Mouse (Mus musculus) neural tube, embryonic 15.5 days (tissue): ENCODE measurements around the gene Megf6. TPM values are rescaled to one million over a fixed set of nuclear protein-coding genes. Genes with fewer than 3 reads are reported as not detected.

Experiments
- ATAC-seq: fragments of 200-750 bp; cut with Nextera tagmentation; 2 replicates; pipeline ENCODE4 v1.8.0; 2017; ENCODE audit warnings: mild to moderate bottlenecking, moderate TSS enrichment, moderate library complexity; ENCODE audit not compliant: low FRiP score
- H3K27ac ChIP-seq: fragments of 300-500 bp; sonication (generic); replicated peaks from 2 replicates; pipeline ENCODE4 v1.5.1; 2015; ENCODE audit warnings: mild to moderate bottlenecking, inconsistent platforms
- H3K27me3 ChIP-seq: fragments of 300-500 bp; sonication (generic); replicated peaks from 2 replicates; pipeline ENCODE4 v1.6.1; 2015; ENCODE audit warnings: inconsistent platforms
- H3K36me3 ChIP-seq: fragments of 300-500 bp; sonication (generic); 2 replicates; pipeline ENCODE4 v1.6.1; 2015; ENCODE audit warnings: inconsistent platforms
- H3K4me1 ChIP-seq: fragments of 300-500 bp; sonication (generic); 2 replicates; pipeline ENCODE4 v1.6.1; 2015; ENCODE audit warnings: inconsistent platforms
- H3K4me2 ChIP-seq: fragments of 300-500 bp; sonication (generic); 2 replicates; pipeline ENCODE4 v1.6.1; 2015; ENCODE audit warnings: inconsistent platforms, mild to moderate bottlenecking, moderate library complexity
- H3K4me3 ChIP-seq: fragments of 300-500 bp; sonication (generic); replicated peaks from 2 replicates; pipeline ENCODE4 v1.5.1; 2015; ENCODE audit warnings: mild to moderate bottlenecking, inconsistent platforms
- H3K9ac ChIP-seq: fragments of 300-500 bp; sonication (generic); replicated peaks from 2 replicates; pipeline ENCODE4 v1.6.1; 2015; ENCODE audit warnings: mild to moderate bottlenecking, inconsistent platforms
- H3K9me3 ChIP-seq: fragments of 300-500 bp; sonication (generic); replicated peaks from 2 replicates; pipeline ENCODE4 v1.6.1; 2016; ENCODE audit warnings: inconsistent platforms
- WGBS: fragments of 180-500 bp; shearing (Covaris S2); methylation state at CpG from one replicate; pipeline ENCODE4 v1.1.7; 2015; ENCODE audit warnings: mixed read lengths; 5-methylcytosine and 5-hydroxymethylcytosine counted together
- polyA plus RNA-seq: library from polyadenylated mRNA; unstranded; fragments of >200 nt; fragmentation: Nextera tagmentation; extraction: Ambion mirVana; gene quantifications from 2 replicates; pipeline ENCODE4 v1.2.1, GENCODE M21; 2015

The Megf6 gene
- polyA plus RNA-seq, 1 experiment from 2014 or later = 10.7 TPM

- no peak overlapping the region for H3K4me3 ChIP-seq
- no peak overlapping the region for H3K4me2 ChIP-seq
- ATAC-seq = no peak
- H3K9ac ChIP-seq = no peak overlapping the region
- no peaks in the 10 kb centered on the region for H3K27me3 ChIP-seq
- 63% methylated on average over 10 of the region's 10 CpGs for WGBS
- no peaks in the 10 kb centered on the region for H3K36me3 ChIP-seq
- H3K4me1 ChIP-seq = no peaks in the 10 kb centered on the region
- H3K27ac ChIP-seq = no peak overlapping the region
- H3K9me3 ChIP-seq = no peaks in the 10 kb centered on the region
These were observed 99.0 kb downstream of the Megf6 start for GRCm38 (mm10) chr4:154269520-154269919.

- H3K27ac ChIP-seq = no peak overlapping the region
- H3K27me3 ChIP-seq = no peaks in the 10 kb centered on the region
- no peak overlapping the region for H3K9ac ChIP-seq
- no peak overlapping the region for H3K4me2 ChIP-seq
- no peak; the same call in 1 of the 2 replicates for ATAC-seq
- no peaks in the 10 kb centered on the region for H3K9me3 ChIP-seq
- no peaks in the 10 kb centered on the region for H3K36me3 ChIP-seq
- WGBS = 60% methylated on average over 3 of the region's 3 CpGs
- no peak overlapping the region for H3K4me3 ChIP-seq
- H3K4me1 ChIP-seq = no peaks in the 10 kb centered on the region
These were observed 102.5 kb downstream of the Megf6 start for GRCm38 (mm10) chr4:154273000-154273399.

- WGBS = 85% methylated on average over 9 of the region's 9 CpGs
- H3K27ac ChIP-seq = no peak overlapping the region
These were observed 109.0 kb downstream of the Megf6 start for GRCm38 (mm10) chr4:154279481-154279880.

DNA sequence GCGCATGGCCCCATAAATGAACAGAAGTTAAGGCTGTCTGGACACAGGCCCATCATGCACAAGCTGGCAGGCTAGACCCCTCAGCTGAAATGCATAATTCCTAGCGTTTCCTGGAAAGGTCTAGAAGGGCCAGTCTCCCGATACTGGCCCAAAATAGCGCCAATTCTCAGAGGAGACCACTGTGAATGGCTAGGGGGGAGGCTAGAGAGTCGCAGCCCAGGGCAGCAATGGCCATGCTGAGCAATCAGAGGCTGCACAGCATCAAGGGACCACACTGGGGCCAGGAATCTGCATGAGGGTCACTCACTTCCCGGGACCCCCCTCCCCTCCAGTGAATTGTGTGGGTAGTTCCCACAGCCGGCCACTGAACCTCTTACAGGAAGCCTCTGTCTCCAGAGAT, 113.1 kb downstream of the Megf6 start:
- H3K4me1 ChIP-seq = no peaks in the 10 kb centered on the region; the same call in 1 of the 2 replicates
- WGBS = 73% methylated on average over 7 of the region's 7 CpGs
- no peaks in the 10 kb centered on the region for H3K9me3 ChIP-seq
- H3K4me3 ChIP-seq = no peak overlapping the region
- no peaks in the 10 kb centered on the region for H3K27me3 ChIP-seq
- H3K4me2 ChIP-seq = no peak overlapping the region
- ATAC-seq = no peak
- H3K36me3 ChIP-seq = no peaks in the 10 kb centered on the region
- H3K9ac ChIP-seq = no peak overlapping the region
- H3K27ac ChIP-seq = no peak overlapping the region

More at GRCm38 (mm10) chr4:154279481-154279880, 109.0 kb downstream of the Megf6 start:
- Histone ChIP-seq H3K4me3 (no peak overlapping the region), H3K4me1 (no peaks in the 10 kb centered on the region; the same call in 1 of the 2 replicates), H3K4me2 (no peak overlapping the region), H3K9me3 (no peaks in the 10 kb centered on the region), H3K27me3 (no peaks in the 10 kb centered on the region), H3K36me3 (no peaks in the 10 kb centered on the region), H3K9ac (no peak overlapping the region)
- no peak for ATAC-seq

GRCm38 (mm10) chr4:154293735-154294201, 123.2 kb downstream of the Megf6 start:
- no peak overlapping the region for H3K9ac ChIP-seq
- WGBS = 76% methylated on average over 4 of the region's 4 CpGs
- no peak overlapping the region for H3K4me3 ChIP-seq
- H3K27me3 ChIP-seq = peaks cover 14% of the 10 kb centered on the region
- no peaks in the 10 kb centered on the region for H3K9me3 ChIP-seq
- no peaks in the 10 kb centered on the region for H3K36me3 ChIP-seq
- H3K27ac ChIP-seq = no peak overlapping the region
- H3K4me1 ChIP-seq = peaks cover 9% of the 10 kb centered on the region; the same call in 1 of the 2 replicates
- no peak for ATAC-seq
- no peak overlapping the region for H3K4me2 ChIP-seq

- no peak for ATAC-seq
- peaks cover 9% of the 10 kb centered on the region for H3K4me1 ChIP-seq
- WGBS = 53% methylated on average over 8 of the region's 8 CpGs
- H3K27ac ChIP-seq = no peak overlapping the region
- H3K9me3 ChIP-seq = no peaks in the 10 kb centered on the region
- H3K4me3 ChIP-seq = no peak overlapping the region
- H3K36me3 ChIP-seq = no peaks in the 10 kb centered on the region
- H3K27me3 ChIP-seq = peaks cover 19% of the 10 kb centered on the region
- H3K9ac ChIP-seq = no peak overlapping the region
- H3K4me2 ChIP-seq = no peak overlapping the region
These were observed 123.8 kb downstream of the Megf6 start for GRCm38 (mm10) chr4:154294262-154294731.

- no peaks in the 10 kb centered on the region for H3K36me3 ChIP-seq
- H3K27ac ChIP-seq = no peak overlapping the region
- no peak for ATAC-seq
- H3K9ac ChIP-seq = no peak overlapping the region
- H3K27me3 ChIP-seq = peaks cover 50% of the 10 kb centered on the region
- 40% methylated on average over 9 of the region's 9 CpGs for WGBS
- H3K4me3 ChIP-seq = no peak overlapping the region
- no peak overlapping the region for H3K4me2 ChIP-seq
- H3K9me3 ChIP-seq = no peaks in the 10 kb centered on the region
- peaks cover 19% of the 10 kb centered on the region for H3K4me1 ChIP-seq
These were observed 127.2 kb downstream of the Megf6 start for GRCm38 (mm10) chr4:154297761-154298160.

DNA sequence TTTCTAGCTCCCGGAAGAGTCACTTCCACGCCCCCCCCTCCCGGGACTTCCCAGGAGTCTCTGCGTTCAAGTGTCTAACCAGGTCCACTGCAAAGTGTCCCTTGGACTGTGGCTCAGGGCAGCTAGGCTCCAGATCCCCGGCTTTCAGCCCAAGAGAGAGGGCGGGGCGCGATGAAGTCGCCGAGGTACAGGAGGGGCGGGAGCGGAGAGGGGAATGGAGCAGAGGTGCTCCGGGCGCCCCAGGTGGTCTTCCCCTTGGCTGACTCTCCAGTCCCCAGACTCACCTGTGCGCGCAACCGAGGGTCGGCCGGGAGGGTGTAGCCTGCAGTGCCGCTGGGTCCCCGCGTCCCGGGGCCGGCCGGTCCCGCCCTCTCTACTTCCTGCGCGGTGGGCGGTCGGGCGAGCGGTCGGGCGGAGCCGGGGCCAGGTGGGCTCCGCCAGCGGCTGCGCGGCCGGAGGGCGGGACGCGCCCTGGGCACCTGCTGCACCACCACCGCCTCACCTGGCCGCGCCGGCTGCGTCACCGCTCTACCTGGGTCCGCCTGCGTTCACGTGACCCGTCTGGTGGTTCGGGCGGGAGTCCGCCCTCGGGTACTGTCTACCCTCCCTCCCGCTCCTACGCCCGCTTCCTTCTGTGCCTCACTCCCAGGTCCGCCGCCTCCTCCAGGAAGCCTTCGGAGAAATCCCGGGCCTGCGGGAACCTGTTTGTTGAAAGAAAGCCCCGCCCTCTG, 129.2 kb downstream of the Megf6 start:
- H3K4me2 ChIP-seq = peak overlapping the region; percentile 90
- peak overlapping the region; percentile 47 for H3K4me3 ChIP-seq
- ATAC-seq = 0 out of 2 replicates have a peak, but pooled peaks have one; percentile 17
- no peak overlapping the region for H3K27ac ChIP-seq
- H3K27me3 ChIP-seq = peaks cover 52% of the 10 kb centered on the region
- peak overlapping the region; percentile 34; the same call in 1 of the 2 replicates for H3K9ac ChIP-seq
- H3K9me3 ChIP-seq = no peaks in the 10 kb centered on the region
- H3K36me3 ChIP-seq = no peaks in the 10 kb centered on the region
- under 1% methylated on average over 63 of the region's 66 CpGs for whole genome bisulfite sequencing
- H3K4me1 ChIP-seq = peaks cover 13% of the 10 kb centered on the region

DNA sequence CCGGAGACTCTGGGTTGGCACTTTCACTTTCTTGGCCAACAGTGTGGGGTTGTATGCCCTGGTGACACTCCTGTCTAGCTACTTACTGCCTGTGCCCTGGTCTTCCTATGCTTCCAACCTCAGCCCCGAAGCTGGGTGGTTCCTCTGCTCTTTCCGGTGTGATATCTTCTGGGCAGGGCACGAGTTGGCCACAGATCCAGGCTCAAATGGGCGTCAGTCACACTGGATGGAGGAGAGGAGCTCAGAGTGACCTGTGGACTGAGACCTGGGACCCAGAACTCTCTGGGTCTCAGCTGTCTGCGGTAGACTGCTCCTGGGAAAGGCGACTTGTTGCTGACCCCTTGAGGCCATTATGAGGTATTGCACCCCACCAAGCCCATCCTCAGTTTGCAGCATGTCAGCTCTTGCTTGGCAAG, 130.9 kb downstream of the Megf6 start, which contains the start of gene Arhgef16:
Arhgef16 (minus strand) TSS at position 211 of the 416 bp plus-strand sequence.
- Histone ChIP-seq H3K27me3 (peaks cover 52% of the 10 kb centered on the region), H3K9me3 (no peaks in the 10 kb centered on the region), H3K4me3 (no peak within 1 kb of the TSS), H3K27ac (no peak within 1 kb of the TSS), H3K4me2 (no peak within 1 kb of the TSS), H3K4me1 (peaks cover 13% of the 10 kb centered on the region), H3K9ac (no peak within 1 kb of the TSS), H3K36me3 (no peaks in the 10 kb centered on the region)
- WGBS = 27% methylated on average over 7 of the region's 7 CpGs
- no peak for ATAC-seq

DNA sequence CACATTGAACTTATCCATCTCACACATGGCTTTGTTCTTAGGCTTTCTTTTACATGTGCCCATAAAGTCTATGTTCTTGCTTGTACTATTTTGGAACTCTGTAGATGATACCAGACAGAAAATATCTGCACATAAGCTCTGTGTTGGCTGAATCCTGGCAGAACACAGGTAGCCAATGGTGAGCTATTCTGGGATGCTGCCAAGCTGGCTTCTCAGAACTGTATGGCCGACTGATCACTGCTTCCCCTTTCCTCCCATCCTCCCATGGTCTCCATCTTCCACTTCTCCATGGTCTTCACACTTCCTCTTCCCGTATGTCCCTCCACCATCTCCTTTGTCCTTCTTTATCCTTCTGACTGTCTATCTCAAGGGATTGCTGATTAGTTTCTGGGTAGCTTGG, 138.6 kb downstream of the Megf6 start:
- Histone ChIP-seq H3K9ac (no peak overlapping the region), H3K27me3 (no peaks in the 10 kb centered on the region; the same call in 1 of the 2 replicates), H3K9me3 (no peaks in the 10 kb centered on the region), H3K36me3 (no peaks in the 10 kb centered on the region), H3K27ac (no peak overlapping the region), H3K4me2 (no peak overlapping the region), H3K4me1 (no peaks in the 10 kb centered on the region), H3K4me3 (no peak overlapping the region)
- ATAC-seq = no peak
- 83% methylated on average over 2 of the region's 2 CpGs for WGBS

- Histone ChIP-seq H3K9ac (no peak overlapping the region), H3K27me3 (no peaks in the 10 kb centered on the region; the same call in 1 of the 2 replicates), H3K4me1 (no peaks in the 10 kb centered on the region), H3K36me3 (no peaks in the 10 kb centered on the region), H3K4me3 (no peak overlapping the region), H3K4me2 (no peak overlapping the region), H3K9me3 (no peaks in the 10 kb centered on the region), H3K27ac (no peak overlapping the region)
- no peak for ATAC-seq
- WGBS = 81% methylated on average over 9 of the region's 9 CpGs
These were observed 140.2 kb downstream of the Megf6 start for GRCm38 (mm10) chr4:154310576-154311262.
